Mouse (Mus musculus) thymus, postnatal 36 days (tissue): ENCODE data around the gene Lix1.
A peak's percentile ranks its signal among the peaks of the same experiment; 100 is the strongest.
"Not testable (repeated sequence)": the region's sequence is repeated elsewhere in the genome, so short reads cannot be mapped to it uniquely, and the experiment has no call there.

ENCODE experiments used
- DNase-seq, 2 experiments: peaks; one replicate each; pipeline ENCODE4 v3.0.0; 2022; ENCODE audit warnings: mixed read lengths in 2 of 2

Gene Lix1

GRCm38 (mm10) chr17:17414206-17414605 is 11.7 kb downstream of the Lix1 start:
- DNase-seq: no peak

- DNase-seq: no peak
Observed at GRCm38 (mm10) chr17:17424609-17425307, 22.3 kb downstream of the Lix1 start.

GRCm38 (mm10) chr17:17425308-17425813 is 22.9 kb downstream of the Lix1 start:
- no peak for DNase-seq

GRCm38 (mm10) chr17:17425906-17426305 is 23.4 kb downstream of the Lix1 start:
- no peak for DNase-seq

- DNase-seq: no peak
Observed at GRCm38 (mm10) chr17:17428888-17429287, 26.4 kb downstream of the Lix1 start.

- no peak for DNase-seq
Observed at GRCm38 (mm10) chr17:17433679-17434078, 31.2 kb downstream of the Lix1 start.

- DNase-seq: no peak
Observed at GRCm38 (mm10) chr17:17438576-17439191, 36.2 kb downstream of the Lix1 start.

GRCm38 (mm10) chr17:17441876-17442498 is 39.5 kb downstream of the Lix1 start:
- peak; percentile 16 to 34 for DNase-seq

- peak; percentile 16 to 22 for DNase-seq
Observed at GRCm38 (mm10) chr17:17444297-17444886, 41.9 kb downstream of the Lix1 start.

- no peak for DNase-seq
Observed at GRCm38 (mm10) chr17:17446683-17447082, 44.2 kb downstream of the Lix1 start.

- DNase-seq: no peak
Observed at GRCm38 (mm10) chr17:17447821-17448220, 45.3 kb downstream of the Lix1 start.

GRCm38 (mm10) chr17:17448737-17449440 is 46.4 kb downstream of the Lix1 start:
- DNase-seq: no peak

GRCm38 (mm10) chr17:17449441-17449770 is 46.9 kb downstream of the Lix1 start:
- no peak for DNase-seq

- DNase-seq: no peak
Observed at GRCm38 (mm10) chr17:17451102-17451501, 48.6 kb downstream of the Lix1 start.

GRCm38 (mm10) chr17:17452617-17453016 is 50.1 kb downstream of the Lix1 start:
- no peak for DNase-seq

- no peak for DNase-seq
Observed at GRCm38 (mm10) chr17:17454573-17454972, 52.1 kb downstream of the Lix1 start.

GRCm38 (mm10) chr17:17485789-17486188 is 83.3 kb downstream of the Lix1 start:
- no peak for DNase-seq

GRCm38 (mm10) chr17:17490820-17491621 is 88.5 kb downstream of the Lix1 start:
- DNase-seq: no peak

- no peak for DNase-seq
Observed at GRCm38 (mm10) chr17:17491622-17492001, 89.1 kb downstream of the Lix1 start.

GRCm38 (mm10) chr17:17492116-17492515 is 89.6 kb downstream of the Lix1 start:
- no peak for DNase-seq

GRCm38 (mm10) chr17:17496234-17496633 is 93.8 kb downstream of the Lix1 start:
- not testable (repeated sequence) for DNase-seq

- no peak for DNase-seq
Observed at GRCm38 (mm10) chr17:17496730-17497129, 94.3 kb downstream of the Lix1 start.
